Mouse (Mus musculus) heart, embryonic 12.5 days (tissue): ENCODE measurements around the gene Dbndd1. TPM values are rescaled to one million over a fixed set of nuclear protein-coding genes. Genes with fewer than 3 reads are reported as not detected.
"Not testable (repeated sequence)": the region's sequence is repeated elsewhere in the genome, so short reads cannot be mapped to it uniquely, and the experiment has no call there.

ENCODE experiments used
- ATAC-seq: fragments of 200-750 bp; cut with Nextera tagmentation; 2 replicates; pipeline ENCODE4 v1.8.0; 2017; ENCODE audit warnings: moderate TSS enrichment, moderate library complexity; ENCODE audit not compliant: insufficient number of reproducible peaks, low FRiP score
- H3K27ac ChIP-seq: fragments of 300-500 bp; sonication (generic); 2 replicates; pipeline ENCODE4 v1.5.1; 2016; ENCODE audit warnings: mild to moderate bottlenecking, moderate library complexity; ENCODE audit not compliant: poor library complexity, severe bottlenecking
- H3K27me3 ChIP-seq: fragments of 300-500 bp; sonication (generic); replicated peaks from 2 replicates; pipeline ENCODE4 v1.6.1; 2016; ENCODE audit warnings: mild to moderate bottlenecking, moderate library complexity
- H3K36me3 ChIP-seq: fragments of 300-500 bp; sonication (generic); 2 replicates; pipeline ENCODE4 v1.6.1; 2016; ENCODE audit warnings: mild to moderate bottlenecking, moderate library complexity
- H3K4me1 ChIP-seq: fragments of 300-500 bp; sonication (generic); replicated peaks from 2 replicates; pipeline ENCODE4 v1.6.1; 2016; ENCODE audit warnings: mild to moderate bottlenecking
- H3K4me2 ChIP-seq: fragments of 300-500 bp; sonication (generic); 2 replicates; pipeline ENCODE4 v1.6.1; 2016; ENCODE audit warnings: mild to moderate bottlenecking, moderate library complexity
- H3K4me3 ChIP-seq: fragments of 300-500 bp; sonication (generic); 2 replicates; pipeline ENCODE4 v1.5.1; 2016; ENCODE audit warnings: mild to moderate bottlenecking
- H3K9ac ChIP-seq: fragments of 300-500 bp; sonication (generic); 2 replicates; pipeline ENCODE4 v1.6.1; 2016; ENCODE audit warnings: mild to moderate bottlenecking, moderate library complexity
- H3K9me3 ChIP-seq: fragments of 300-500 bp; sonication (generic); replicated peaks from 2 replicates; pipeline ENCODE4 v1.6.1; 2016; ENCODE audit warnings: mild to moderate bottlenecking, moderate library complexity
- WGBS: fragments of 180-500 bp; shearing (Covaris S2); methylation state at CpG from one replicate; pipeline ENCODE4 v1.1.7; 2016; 5-methylcytosine and 5-hydroxymethylcytosine counted together
- polyA plus RNA-seq: library from polyadenylated mRNA; unstranded; fragments of >200 nt; fragmentation: Nextera tagmentation; extraction: Ambion mirVana; gene quantifications from 2 replicates; pipeline ENCODE4 v1.2.1, GENCODE M21; 2016

Gene Dbndd1
- polyA plus RNA-seq = 1.5 and 1.7 TPM in 2 replicates

GRCm38 (mm10) chr8:123514781-123515539 lies at the start of gene Dbndd1:
Gene Dbndd1, minus strand, starts transcription at chr8:123515463.
- peak; percentile 27 for ATAC-seq

GRCm38 (mm10) chr8:123564221-123564620 lies 49.0 kb upstream of the Dbndd1 start:
- not testable (repeated sequence) for ATAC-seq, H3K27me3 ChIP-seq, H3K9ac ChIP-seq, H3K4me3 ChIP-seq, H3K36me3 ChIP-seq, H3K4me1 ChIP-seq, H3K4me2 ChIP-seq, H3K27ac ChIP-seq, H3K9me3 ChIP-seq
- WGBS = no CpG with 5 or more reads among the region's 45 CpGs

More at GRCm38 (mm10) chr8:123514781-123515539, at the start of gene Dbndd1:
- H3K36me3 ChIP-seq = peaks cover 2% of the 10 kb centered on the region; the same call in 1 of the 2 replicates
- peaks cover 32% of the 10 kb centered on the region for H3K4me1 ChIP-seq
- H3K9me3 ChIP-seq = no peaks in the 10 kb centered on the region
- H3K27ac ChIP-seq = no peak within 1 kb of the TSS
- peak within 1 kb of the TSS; percentile 66 for H3K4me3 ChIP-seq
- under 1% methylated on average over 59 of the region's 63 CpGs for WGBS
- peak within 1 kb of the TSS; percentile 76 for H3K9ac ChIP-seq
- peak within 1 kb of the TSS; percentile 98 for H3K4me2 ChIP-seq
- peaks cover 54% of the 10 kb centered on the region for H3K27me3 ChIP-seq

GRCm38 (mm10) chr8:123537641-123538040 lies 22.4 kb upstream of the Dbndd1 start:
- ATAC-seq, H3K4me3 ChIP-seq, H3K9ac ChIP-seq, H3K4me1 ChIP-seq, H3K4me2 ChIP-seq, H3K9me3 ChIP-seq, H3K27ac ChIP-seq: not testable (repeated sequence)
- peaks cover 15% of the 10 kb centered on the region for H3K27me3 ChIP-seq
- WGBS = 67% methylated on average over 6 of the region's 14 CpGs
- peaks cover 43% of the 10 kb centered on the region for H3K36me3 ChIP-seq

GRCm38 (mm10) chr8:123536990-123537380 lies 21.7 kb upstream of the Dbndd1 start:
- WGBS = 22% methylated on average over 6 of the region's 10 CpGs
- Histone ChIP-seq H3K9me3 (no peaks in the 10 kb centered on the region), H3K27ac (no peak overlapping the region), H3K4me2 (no peak overlapping the region), H3K9ac (no peak overlapping the region), H3K36me3 (peaks cover 50% of the 10 kb centered on the region), H3K4me3 (no peak overlapping the region), H3K4me1 (no peaks in the 10 kb centered on the region), H3K27me3 (peaks cover 15% of the 10 kb centered on the region)
- ATAC-seq = no peak

GRCm38 (mm10) chr8:123536242-123536989 lies 21.2 kb upstream of the Dbndd1 start:
- no peak for ATAC-seq
- H3K4me3 ChIP-seq = no peak overlapping the region
- H3K36me3 ChIP-seq = peaks cover 55% of the 10 kb centered on the region
- 83% methylated on average over 9 of the region's 9 CpGs for WGBS
- H3K4me1 ChIP-seq = no peaks in the 10 kb centered on the region
- H3K27ac ChIP-seq = no peak overlapping the region
- peaks cover 18% of the 10 kb centered on the region for H3K27me3 ChIP-seq
- no peak overlapping the region for H3K4me2 ChIP-seq
- no peak overlapping the region for H3K9ac ChIP-seq
- no peaks in the 10 kb centered on the region for H3K9me3 ChIP-seq

GRCm38 (mm10) chr8:123527720-123528489 lies 12.6 kb upstream of the Dbndd1 start:
- no peak for ATAC-seq
- peaks cover 98% of the 10 kb centered on the region for H3K36me3 ChIP-seq
- 83% methylated on average over 25 of the region's 25 CpGs for WGBS
- H3K4me3 ChIP-seq = no peak overlapping the region
- H3K27me3 ChIP-seq = peaks cover 5% of the 10 kb centered on the region; the same call in 1 of the 2 replicates
- no peaks in the 10 kb centered on the region for H3K9me3 ChIP-seq
- no peak overlapping the region for H3K4me2 ChIP-seq
- no peak overlapping the region for H3K9ac ChIP-seq
- no peaks in the 10 kb centered on the region for H3K4me1 ChIP-seq
- no peak overlapping the region for H3K27ac ChIP-seq

- H3K4me1 ChIP-seq = peaks cover 16% of the 10 kb centered on the region
- H3K36me3 ChIP-seq = peaks cover 39% of the 10 kb centered on the region
- not testable (repeated sequence) for H3K9me3 ChIP-seq, H3K27ac ChIP-seq, H3K4me2 ChIP-seq, H3K9ac ChIP-seq, ATAC-seq, H3K4me3 ChIP-seq
- 100% methylated on average over 1 of the region's 1 CpGs for WGBS
- peaks cover 26% of the 10 kb centered on the region for H3K27me3 ChIP-seq
These were observed 4.8 kb upstream of the Dbndd1 start for GRCm38 (mm10) chr8:123520048-123520447.

GRCm38 (mm10) chr8:123518667-123519066 lies 3.4 kb upstream of the Dbndd1 start, which contains the start of gene Gas8:
Gene Gas8, plus strand, starts transcription at chr8:123518834.
- peak; percentile 91 for ATAC-seq

GRCm38 (mm10) chr8:123518172-123518571 lies 2.9 kb upstream of the Dbndd1 start:
- H3K4me2 ChIP-seq = peak overlapping the region; percentile 84
- no peak for ATAC-seq
- H3K27ac ChIP-seq = no peak overlapping the region
- H3K36me3 ChIP-seq = peaks cover 20% of the 10 kb centered on the region
- WGBS = 39% methylated on average over 10 of the region's 10 CpGs
- peaks cover 32% of the 10 kb centered on the region for H3K4me1 ChIP-seq
- H3K9me3 ChIP-seq = no peaks in the 10 kb centered on the region
- H3K4me3 ChIP-seq = peak overlapping the region; percentile 62
- H3K9ac ChIP-seq = no peak overlapping the region
- peaks cover 44% of the 10 kb centered on the region for H3K27me3 ChIP-seq

More at GRCm38 (mm10) chr8:123518667-123519066, 3.4 kb upstream of the Dbndd1 start, which contains the start of gene Gas8:
- Histone ChIP-seq H3K9ac (peak within 1 kb of the TSS; percentile 75), H3K27ac (no peak within 1 kb of the TSS), H3K27me3 (peaks cover 39% of the 10 kb centered on the region), H3K4me1 (peaks cover 29% of the 10 kb centered on the region), H3K4me2 (peak within 1 kb of the TSS; percentile 84), H3K9me3 (no peaks in the 10 kb centered on the region), H3K36me3 (peaks cover 25% of the 10 kb centered on the region), H3K4me3 (peak within 1 kb of the TSS; percentile 62)
- under 1% methylated on average over 20 of the region's 20 CpGs for WGBS

GRCm38 (mm10) chr8:123516596-123516995 lies 1.3 kb upstream of the Dbndd1 start:
- H3K4me2 ChIP-seq = no peak overlapping the region
- no peaks in the 10 kb centered on the region for H3K9me3 ChIP-seq
- WGBS = 46% methylated on average over 2 of the region's 2 CpGs
- no peak for ATAC-seq
- H3K9ac ChIP-seq = no peak overlapping the region
- no peak overlapping the region for H3K4me3 ChIP-seq
- H3K27me3 ChIP-seq = peaks cover 54% of the 10 kb centered on the region
- peaks cover 32% of the 10 kb centered on the region for H3K4me1 ChIP-seq
- peaks cover 9% of the 10 kb centered on the region for H3K36me3 ChIP-seq
- no peak overlapping the region for H3K27ac ChIP-seq
